Mouse (Mus musculus): ENCODE data around the gene Osbpl8. TPM values are rescaled to one million over a fixed set of nuclear protein-coding genes. Genes with fewer than 3 reads are reported as not detected.

Osbpl8 gene
- polyA plus RNA-seq, 1 experiment, result 0.51 TPM

GRCm38 (mm10) chr10:111235289-111235570 is 70.7 kb downstream of the Osbpl8 start:
- TF ChIP-seq GATA1 (IDR thresholded peaks at IDR 0.05; ENCODE audit: low read length), result no peak
- no peak for TF ChIP-seq TAL1 (IDR thresholded peaks at IDR 0.05; ENCODE audit: low read length)
- Histone ChIP-seq H3K27me3 (ENCODE audit: control insufficient read depth) (no peaks in the 10 kb centered on the region), H3K4me3 (replicated peaks) (no peak overlapping the region), H3K36me3 (ENCODE audit: control insufficient read depth) (peaks cover 44% of the 10 kb centered on the region), H3K9me3 (ENCODE audit: control insufficient read depth, low read length) (no peaks in the 10 kb centered on the region), H3K4me1 (ENCODE audit: control insufficient read depth) (peaks cover 7% of the 10 kb centered on the region)

- Histone ChIP-seq H3K9me3 (ENCODE audit: control insufficient read depth, low read length) (no peaks in the 10 kb centered on the region), H3K36me3 (ENCODE audit: control insufficient read depth) (peaks cover 56% of the 10 kb centered on the region), H3K4me1 (ENCODE audit: control insufficient read depth) (peaks cover 5% of the 10 kb centered on the region), H3K27me3 (ENCODE audit: control insufficient read depth) (no peaks in the 10 kb centered on the region), H3K4me3 (replicated peaks) (no peak overlapping the region)
- TF ChIP-seq TAL1 (IDR thresholded peaks at IDR 0.05; ENCODE audit: low read length) (no peak), GATA1 (IDR thresholded peaks at IDR 0.05; ENCODE audit: low read length) (no peak)
Measured at GRCm38 (mm10) chr10:111237434-111237833, 72.9 kb downstream of the Osbpl8 start.

GRCm38 (mm10) chr10:111242677-111243076 is 78.1 kb downstream of the Osbpl8 start:
- TF ChIP-seq TAL1 (IDR thresholded peaks at IDR 0.05; ENCODE audit: low read length), result no peak
- TF ChIP-seq GATA1 (IDR thresholded peaks at IDR 0.05; ENCODE audit: low read length), result no peak
- Histone ChIP-seq H3K4me1 (ENCODE audit: control insufficient read depth) (peaks cover 6% of the 10 kb centered on the region; the same call in 1 of the 2 replicates), H3K36me3 (ENCODE audit: control insufficient read depth) (peaks cover 39% of the 10 kb centered on the region), H3K9me3 (ENCODE audit: control insufficient read depth, low read length) (no peaks in the 10 kb centered on the region), H3K4me3 (replicated peaks) (no peak overlapping the region), H3K27me3 (ENCODE audit: control insufficient read depth) (no peaks in the 10 kb centered on the region)

- Histone ChIP-seq H3K9me3 (ENCODE audit: control insufficient read depth, low read length) (no peaks in the 10 kb centered on the region), H3K36me3 (ENCODE audit: control insufficient read depth) (peaks cover 15% of the 10 kb centered on the region), H3K4me3 (replicated peaks) (no peak overlapping the region), H3K4me1 (ENCODE audit: control insufficient read depth) (peaks cover 23% of the 10 kb centered on the region), H3K27me3 (ENCODE audit: control insufficient read depth) (no peaks in the 10 kb centered on the region)
- TF ChIP-seq GATA1 (IDR thresholded peaks at IDR 0.05; ENCODE audit: low read length), result no peak
- no peak for TF ChIP-seq TAL1 (IDR thresholded peaks at IDR 0.05; ENCODE audit: low read length)
Measured at GRCm38 (mm10) chr10:111247609-111248008, 83.1 kb downstream of the Osbpl8 start.

- peaks cover 23% of the 10 kb centered on the region for H3K4me1 ChIP-seq (ENCODE audit: control insufficient read depth)
- H3K27me3 ChIP-seq (ENCODE audit: control insufficient read depth), result no peaks in the 10 kb centered on the region
- H3K36me3 ChIP-seq (ENCODE audit: control insufficient read depth), result peaks cover 12% of the 10 kb centered on the region
- no peak for TF ChIP-seq TAL1 (IDR thresholded peaks at IDR 0.05; ENCODE audit: low read length)
- no peak for TF ChIP-seq GATA1 (IDR thresholded peaks at IDR 0.05; ENCODE audit: low read length)
- no peaks in the 10 kb centered on the region for H3K9me3 ChIP-seq (ENCODE audit: control insufficient read depth, low read length)
- no peak overlapping the region for H3K4me3 ChIP-seq (replicated peaks)
Measured at GRCm38 (mm10) chr10:111248177-111248576, 83.6 kb downstream of the Osbpl8 start.

GRCm38 (mm10) chr10:111250192-111250591 is 85.6 kb downstream of the Osbpl8 start:
- H3K36me3 ChIP-seq (ENCODE audit: control insufficient read depth), result peaks cover 14% of the 10 kb centered on the region
- H3K4me1 ChIP-seq (ENCODE audit: control insufficient read depth), result peaks cover 27% of the 10 kb centered on the region
- H3K4me3 ChIP-seq (replicated peaks), result no peak overlapping the region
- no peaks in the 10 kb centered on the region for H3K9me3 ChIP-seq (ENCODE audit: control insufficient read depth, low read length)
- no peaks in the 10 kb centered on the region for H3K27me3 ChIP-seq (ENCODE audit: control insufficient read depth)
- no peak for TF ChIP-seq TAL1 (IDR thresholded peaks at IDR 0.05; ENCODE audit: low read length)
- TF ChIP-seq GATA1 (IDR thresholded peaks at IDR 0.05; ENCODE audit: low read length), result no peak

GRCm38 (mm10) chr10:111251666-111252065 is 87.1 kb downstream of the Osbpl8 start:
- Histone ChIP-seq H3K4me3 (replicated peaks) (no peak overlapping the region), H3K9me3 (ENCODE audit: control insufficient read depth, low read length) (no peaks in the 10 kb centered on the region), H3K36me3 (ENCODE audit: control insufficient read depth) (peaks cover 22% of the 10 kb centered on the region), H3K4me1 (ENCODE audit: control insufficient read depth) (peaks cover 36% of the 10 kb centered on the region), H3K27me3 (ENCODE audit: control insufficient read depth) (no peaks in the 10 kb centered on the region)
- no peak for TF ChIP-seq TAL1 (IDR thresholded peaks at IDR 0.05; ENCODE audit: low read length)
- no peak for TF ChIP-seq GATA1 (IDR thresholded peaks at IDR 0.05; ENCODE audit: low read length)

- no peak for TF ChIP-seq GATA1 (IDR thresholded peaks at IDR 0.05; ENCODE audit: low read length)
- Histone ChIP-seq H3K9me3 (ENCODE audit: control insufficient read depth, low read length) (no peaks in the 10 kb centered on the region), H3K36me3 (ENCODE audit: control insufficient read depth) (peaks cover 40% of the 10 kb centered on the region), H3K4me1 (ENCODE audit: control insufficient read depth) (peaks cover 29% of the 10 kb centered on the region), H3K4me3 (replicated peaks) (no peak overlapping the region), H3K27me3 (ENCODE audit: control insufficient read depth) (no peaks in the 10 kb centered on the region)
Measured at GRCm38 (mm10) chr10:111255228-111255627, 90.7 kb downstream of the Osbpl8 start.

- H3K27me3 ChIP-seq (ENCODE audit: control insufficient read depth), result no peaks in the 10 kb centered on the region
- H3K4me3 ChIP-seq (replicated peaks), result no peak overlapping the region
- TF ChIP-seq TAL1 (IDR thresholded peaks at IDR 0.05; ENCODE audit: low read length) (no peak), GATA1 (IDR thresholded peaks at IDR 0.05; ENCODE audit: low read length) (no peak)
- no peaks in the 10 kb centered on the region for H3K9me3 ChIP-seq (ENCODE audit: control insufficient read depth, low read length)
- H3K4me1 ChIP-seq (ENCODE audit: control insufficient read depth), result peaks cover 27% of the 10 kb centered on the region
- peaks cover 42% of the 10 kb centered on the region for H3K36me3 ChIP-seq (ENCODE audit: control insufficient read depth)
Measured at GRCm38 (mm10) chr10:111256156-111256555, 91.6 kb downstream of the Osbpl8 start.

GRCm38 (mm10) chr10:111257358-111257757 is 92.8 kb downstream of the Osbpl8 start:
- Histone ChIP-seq H3K4me1 (ENCODE audit: control insufficient read depth) (peaks cover 27% of the 10 kb centered on the region), H3K4me3 (replicated peaks) (no peak overlapping the region), H3K27me3 (ENCODE audit: control insufficient read depth) (no peaks in the 10 kb centered on the region), H3K9me3 (ENCODE audit: control insufficient read depth, low read length) (no peaks in the 10 kb centered on the region), H3K36me3 (ENCODE audit: control insufficient read depth) (peaks cover 43% of the 10 kb centered on the region)
- TF ChIP-seq TAL1 (IDR thresholded peaks at IDR 0.05; ENCODE audit: low read length) (no peak), GATA1 (IDR thresholded peaks at IDR 0.05; ENCODE audit: low read length) (no peak)
